Mouse (Mus musculus) urinary bladder, postnatal 10 days (tissue): ENCODE data around the gene Map6.
"Not testable (repeated sequence)": the region's sequence is repeated elsewhere in the genome, so short reads cannot be mapped to it uniquely, and the experiment has no call there.

Source experiments
- DNase-seq: peaks from one replicate; pipeline ENCODE4 v3.0.0; 2022; ENCODE audit warnings: low spot score

Map6 gene

GRCm38 (mm10) chr7:99356244-99356930 is 89.1 kb downstream of the Map6 start:
- no peak for DNase-seq

GRCm38 (mm10) chr7:99357201-99357600 is 90.0 kb downstream of the Map6 start:
- no peak for DNase-seq

GRCm38 (mm10) chr7:99358371-99358770 is 91.1 kb downstream of the Map6 start:
- DNase-seq = no peak

GRCm38 (mm10) chr7:99360021-99360802 is 93.0 kb downstream of the Map6 start:
- no peak for DNase-seq

- no peak for DNase-seq
Observed at GRCm38 (mm10) chr7:99360803-99361414, 93.7 kb downstream of the Map6 start.

GRCm38 (mm10) chr7:99362137-99362536 is 94.9 kb downstream of the Map6 start:
- no peak for DNase-seq

GRCm38 (mm10) chr7:99365069-99365468 is 97.8 kb downstream of the Map6 start:
- no peak for DNase-seq

GRCm38 (mm10) chr7:99366716-99367115 is 99.5 kb downstream of the Map6 start:
- DNase-seq = no peak

GRCm38 (mm10) chr7:99374325-99374724 is 107.1 kb downstream of the Map6 start:
- DNase-seq = not testable (repeated sequence)

- no peak for DNase-seq
Observed at GRCm38 (mm10) chr7:99375455-99375854, 108.2 kb downstream of the Map6 start.

- no peak for DNase-seq
Observed at GRCm38 (mm10) chr7:99378870-99379269, 111.6 kb downstream of the Map6 start.

GRCm38 (mm10) chr7:99380491-99381213 is 113.4 kb downstream of the Map6 start:
- DNase-seq = no peak

GRCm38 (mm10) chr7:99381214-99382087 is 114.2 kb downstream of the Map6 start, which contains the start of gene Gdpd5:
TSS of gene Gdpd5 (plus strand) at chr7:99381414.
- peak; percentile 98 for DNase-seq

- DNase-seq = no peak
Observed at GRCm38 (mm10) chr7:99382088-99383000, 115.1 kb downstream of the Map6 start.

GRCm38 (mm10) chr7:99383246-99383645 is 116.0 kb downstream of the Map6 start:
- no peak for DNase-seq

- DNase-seq = no peak
Observed at GRCm38 (mm10) chr7:99384101-99384611, 116.9 kb downstream of the Map6 start.

GRCm38 (mm10) chr7:99386030-99386429 is 118.8 kb downstream of the Map6 start:
- no peak for DNase-seq
